Mouse (Mus musculus) hindbrain, embryonic 16.5 days (tissue): ENCODE results near the gene Bmt2. TPM values are rescaled to one million over a fixed set of nuclear protein-coding genes. Genes with fewer than 3 reads are reported as not detected.

Source experiments
- ATAC-seq: fragments of 200-750 bp; cut with Nextera tagmentation; 2 replicates; pipeline ENCODE4 v1.8.0; 2017; ENCODE audit warnings: moderate TSS enrichment, moderate library complexity
- H3K27ac ChIP-seq: fragments of 300-500 bp; sonication (generic); 2 replicates; pipeline ENCODE4 v1.5.1; 2014; ENCODE audit warnings: low read depth, mild to moderate bottlenecking, control low read depth, low read length, moderate library complexity
- H3K27me3 ChIP-seq: fragments of 300-500 bp; sonication (generic); replicated peaks from 2 replicates; pipeline ENCODE4 v1.6.1; 2014; ENCODE audit warnings: low read length; ENCODE audit not compliant: control insufficient read depth, insufficient read depth
- H3K36me3 ChIP-seq: fragments of 300-500 bp; sonication (generic); 2 replicates; pipeline ENCODE4 v1.6.1; 2014; ENCODE audit warnings: mild to moderate bottlenecking, low read length, moderate library complexity, mixed read lengths; ENCODE audit not compliant: control insufficient read depth, insufficient read depth
- H3K4me1 ChIP-seq: fragments of 300-500 bp; sonication (generic); 2 replicates; pipeline ENCODE4 v1.6.1; 2014; ENCODE audit warnings: low read depth, low read length; ENCODE audit not compliant: control insufficient read depth, insufficient read depth
- H3K4me2 ChIP-seq: fragments of 300-500 bp; sonication (generic); 2 replicates; pipeline ENCODE4 v1.6.1; 2014; ENCODE audit warnings: mild to moderate bottlenecking, low read length, control low read depth, moderate library complexity
- H3K4me3 ChIP-seq: fragments of 300-500 bp; sonication (generic); 2 replicates; pipeline ENCODE4 v1.5.1; 2014; ENCODE audit warnings: mild to moderate bottlenecking, low read length, control low read depth, moderate library complexity
- H3K9ac ChIP-seq: fragments of 300-500 bp; sonication (generic); 2 replicates; pipeline ENCODE4 v1.6.1; 2014; ENCODE audit warnings: low read depth, mild to moderate bottlenecking, control low read depth, low read length, moderate library complexity
- H3K9me3 ChIP-seq: fragments of 300-500 bp; sonication (generic); 2 replicates; pipeline ENCODE4 v1.6.1; 2014; ENCODE audit warnings: mild to moderate bottlenecking, low read length, moderate library complexity; ENCODE audit not compliant: control insufficient read depth
- WGBS: fragments of 180-500 bp; shearing (Covaris S2); extraction: QIAGEN DNeasy Blood & Tissue Kit; methylation state at CpG from one replicate; pipeline ENCODE4 v1.1.7; 2014; 5-methylcytosine and 5-hydroxymethylcytosine counted together
- polyA plus RNA-seq: library from polyadenylated mRNA; unstranded; fragments of >200 nt; fragmentation: Nextera tagmentation; extraction: Ambion mirVana; gene quantifications from 2 replicates; pipeline ENCODE4 v1.2.1, GENCODE M21; 2015

The Bmt2 gene
- polyA plus RNA-seq, 1 experiment from 2014 or later: 15.0 TPM

GRCm38 (mm10) chr6:13636582-13636989 lies 41.2 kb downstream of the Bmt2 start:
- Histone ChIP-seq H3K9me3 (no peaks in the 10 kb centered on the region), H3K4me2 (no peak overlapping the region), H3K36me3 (no peaks in the 10 kb centered on the region), H3K4me1 (no peaks in the 10 kb centered on the region), H3K27ac (no peak overlapping the region), H3K4me3 (no peak overlapping the region), H3K27me3 (no peaks in the 10 kb centered on the region), H3K9ac (no peak overlapping the region)
- 85% methylated on average over 3 of the region's 3 CpGs for WGBS
- no peak for ATAC-seq

- H3K27me3 ChIP-seq: no peaks in the 10 kb centered on the region
- H3K9me3 ChIP-seq: no peaks in the 10 kb centered on the region
- no peak overlapping the region for H3K9ac ChIP-seq
- WGBS: 89% methylated on average over 1 of the region's 1 CpGs
- no peak for ATAC-seq
- no peaks in the 10 kb centered on the region for H3K4me1 ChIP-seq
- H3K4me2 ChIP-seq: no peak overlapping the region
- peaks cover 5% of the 10 kb centered on the region; the same call in 1 of the 2 replicates for H3K36me3 ChIP-seq
- no peak overlapping the region for H3K27ac ChIP-seq
- no peak overlapping the region for H3K4me3 ChIP-seq
Measured at GRCm38 (mm10) chr6:13632571-13632970, 45.2 kb downstream of the Bmt2 start.

GRCm38 (mm10) chr6:13630607-13631006 lies 47.2 kb downstream of the Bmt2 start:
- no peak overlapping the region for H3K9ac ChIP-seq
- no peak overlapping the region for H3K4me2 ChIP-seq
- H3K4me3 ChIP-seq: no peak overlapping the region
- 83% methylated on average over 2 of the region's 2 CpGs for WGBS
- H3K27ac ChIP-seq: no peak overlapping the region
- no peak for ATAC-seq
- peaks cover 5% of the 10 kb centered on the region; the same call in 1 of the 2 replicates for H3K36me3 ChIP-seq
- no peaks in the 10 kb centered on the region for H3K27me3 ChIP-seq
- no peaks in the 10 kb centered on the region for H3K4me1 ChIP-seq
- H3K9me3 ChIP-seq: no peaks in the 10 kb centered on the region

GRCm38 (mm10) chr6:13619618-13620017 lies 58.1 kb downstream of the Bmt2 start:
- Histone ChIP-seq H3K36me3 (no peaks in the 10 kb centered on the region), H3K27me3 (no peaks in the 10 kb centered on the region), H3K9ac (no peak overlapping the region), H3K9me3 (no peaks in the 10 kb centered on the region), H3K27ac (no peak overlapping the region), H3K4me1 (no peaks in the 10 kb centered on the region), H3K4me3 (no peak overlapping the region), H3K4me2 (no peak overlapping the region)
- no peak for ATAC-seq
- 89% methylated on average over 2 of the region's 2 CpGs for WGBS

GRCm38 (mm10) chr6:13617110-13617509 lies 60.7 kb downstream of the Bmt2 start:
- no peaks in the 10 kb centered on the region for H3K9me3 ChIP-seq
- no peak overlapping the region for H3K4me2 ChIP-seq
- H3K27me3 ChIP-seq: no peaks in the 10 kb centered on the region
- H3K4me1 ChIP-seq: no peaks in the 10 kb centered on the region
- H3K27ac ChIP-seq: no peak overlapping the region
- ATAC-seq: no peak
- H3K4me3 ChIP-seq: no peak overlapping the region
- WGBS: 91% methylated on average over 3 of the region's 3 CpGs
- no peaks in the 10 kb centered on the region for H3K36me3 ChIP-seq
- H3K9ac ChIP-seq: no peak overlapping the region

- Histone ChIP-seq H3K27me3 (no peaks in the 10 kb centered on the region), H3K9ac (no peak overlapping the region), H3K4me1 (no peaks in the 10 kb centered on the region), H3K27ac (no peak overlapping the region), H3K9me3 (no peaks in the 10 kb centered on the region), H3K4me3 (no peak overlapping the region), H3K4me2 (no peak overlapping the region), H3K36me3 (no peaks in the 10 kb centered on the region)
- no peak for ATAC-seq
- 94% methylated on average over 3 of the region's 3 CpGs for WGBS
Measured at GRCm38 (mm10) chr6:13614568-13614967, 63.2 kb downstream of the Bmt2 start.

- no peaks in the 10 kb centered on the region for H3K9me3 ChIP-seq
- no peak overlapping the region for H3K4me2 ChIP-seq
- H3K9ac ChIP-seq: no peak overlapping the region
- no peak overlapping the region for H3K4me3 ChIP-seq
- WGBS: 75% methylated on average over 3 of the region's 3 CpGs
- no peaks in the 10 kb centered on the region for H3K4me1 ChIP-seq
- no peak overlapping the region for H3K27ac ChIP-seq
- H3K27me3 ChIP-seq: no peaks in the 10 kb centered on the region
- H3K36me3 ChIP-seq: no peaks in the 10 kb centered on the region
- peak; percentile 45; the same call in 1 of the 2 replicates for ATAC-seq
Measured at GRCm38 (mm10) chr6:13613671-13614070, 64.1 kb downstream of the Bmt2 start.

- no peak for ATAC-seq
- 98% methylated on average over 2 of the region's 2 CpGs for WGBS
- Histone ChIP-seq H3K4me3 (no peak overlapping the region), H3K9me3 (no peaks in the 10 kb centered on the region), H3K4me2 (no peak overlapping the region), H3K4me1 (peaks cover 10% of the 10 kb centered on the region), H3K36me3 (no peaks in the 10 kb centered on the region), H3K27ac (no peak overlapping the region), H3K27me3 (no peaks in the 10 kb centered on the region), H3K9ac (no peak overlapping the region)
Measured at GRCm38 (mm10) chr6:13610869-13611268, 66.9 kb downstream of the Bmt2 start.

- no peak overlapping the region for H3K4me2 ChIP-seq
- no peaks in the 10 kb centered on the region for H3K36me3 ChIP-seq
- peaks cover 10% of the 10 kb centered on the region for H3K4me1 ChIP-seq
- H3K27ac ChIP-seq: no peak overlapping the region
- H3K9ac ChIP-seq: no peak overlapping the region
- no peak for ATAC-seq
- 52% methylated on average over 5 of the region's 5 CpGs for WGBS
- no peak overlapping the region for H3K4me3 ChIP-seq
- H3K27me3 ChIP-seq: no peaks in the 10 kb centered on the region
- no peaks in the 10 kb centered on the region for H3K9me3 ChIP-seq
Measured at GRCm38 (mm10) chr6:13609353-13610140, 68.2 kb downstream of the Bmt2 start.
